Mouse (Mus musculus) layer of hippocampus, adult 11-12 months (tissue): ENCODE results near the gene Tln2.

Experiments
- DNase-seq: peaks from one replicate; pipeline ENCODE4 v3.0.0; 2022; ENCODE audit warnings: low spot score

The Tln2 gene

GRCm38 (mm10) chr9:67208420-67208819 is 351.1 kb downstream of the Tln2 start:
- no peak for DNase-seq

GRCm38 (mm10) chr9:67205175-67205574 is 354.3 kb downstream of the Tln2 start:
- no peak for DNase-seq

GRCm38 (mm10) chr9:67196609-67197008 is 362.9 kb downstream of the Tln2 start:
- DNase-seq = no peak

GRCm38 (mm10) chr9:67195306-67195705 is 364.2 kb downstream of the Tln2 start:
- DNase-seq = no peak

GRCm38 (mm10) chr9:67191488-67192331 is 367.8 kb downstream of the Tln2 start:
- DNase-seq = no peak

GRCm38 (mm10) chr9:67187686-67188085 is 371.8 kb downstream of the Tln2 start:
- DNase-seq = peak; percentile 7

GRCm38 (mm10) chr9:67187182-67187581 is 372.3 kb downstream of the Tln2 start:
- no peak for DNase-seq

GRCm38 (mm10) chr9:67184556-67184955 is 374.9 kb downstream of the Tln2 start:
- no peak for DNase-seq

- DNase-seq = no peak
Measured at GRCm38 (mm10) chr9:67183520-67183919, 376.0 kb downstream of the Tln2 start.

GRCm38 (mm10) chr9:67182006-67182405 is 377.5 kb downstream of the Tln2 start:
- DNase-seq = no peak

GRCm38 (mm10) chr9:67178709-67179108 is 380.8 kb downstream of the Tln2 start:
- no peak for DNase-seq

GRCm38 (mm10) chr9:67178203-67178602 is 381.3 kb downstream of the Tln2 start:
- DNase-seq = no peak

- no peak for DNase-seq
Measured at GRCm38 (mm10) chr9:67176073-67176472, 383.4 kb downstream of the Tln2 start.

- no peak for DNase-seq
Measured at GRCm38 (mm10) chr9:67173816-67174215, 385.7 kb downstream of the Tln2 start.

- DNase-seq = no peak
Measured at GRCm38 (mm10) chr9:67173154-67173553, 386.3 kb downstream of the Tln2 start.

GRCm38 (mm10) chr9:67171409-67171808 is 388.1 kb downstream of the Tln2 start:
- no peak for DNase-seq

GRCm38 (mm10) chr9:67170759-67171158 is 388.7 kb downstream of the Tln2 start:
- no peak for DNase-seq

- no peak for DNase-seq
Measured at GRCm38 (mm10) chr9:67170047-67170446, 389.5 kb downstream of the Tln2 start.
